In genomic region chr12:117853316-117853715, GRCm38 (mm10) we compare ENCODE assay signal across 9 mouse cellular contexts. TPM values are rescaled to one million over a fixed set of nuclear protein-coding genes. Genes with fewer than 3 reads are reported as not detected.
A peak's percentile ranks its signal among the peaks of the same experiment; 100 is the strongest.
DNase-seq lines count a peak whose midpoint lies in the region; ATAC-seq and TF ChIP-seq lines count a peak whose summit lies in the region.
"Had no signal": no experiment of that assay in that cellular context is flagged by ENCODE, and none has a peak within 500 bp of the region (broad histone marks: within the 10 kb centered on the region; RNA-seq: fewer than 3 reads in every experiment).

No protein-coding gene starts in this region.

- no peak overlapping the region for H3K9ac ChIP-seq in forebrain, embryonic 14.5 days (ENCODE audit: low read length)
- H3K9ac ChIP-seq in limb, embryonic 13.5 days = no peak overlapping the region
- H3K9ac ChIP-seq in stomach, embryonic 14.5 days (replicated peaks; ENCODE audit: low read depth, low read length) = no peak overlapping the region
- H3K9ac ChIP-seq: limb, embryonic 15.5 days had no signal

- H3K9me3 ChIP-seq in forebrain, embryonic 14.5 days (replicated peaks; ENCODE audit: control insufficient read depth, low read length) = no peaks in the 10 kb centered on the region
- H3K9me3 ChIP-seq in limb, embryonic 13.5 days = no peaks in the 10 kb centered on the region
- H3K9me3 ChIP-seq in stomach, embryonic 14.5 days (ENCODE audit: control insufficient read depth, low read depth, low read length) = no peaks in the 10 kb centered on the region
- H3K9me3 ChIP-seq: limb, embryonic 15.5 days had no signal

- H3K27me3 ChIP-seq in forebrain, embryonic 14.5 days (replicated peaks; ENCODE audit: control insufficient read depth, insufficient read depth, low read length) = no peaks in the 10 kb centered on the region
- no peaks in the 10 kb centered on the region for H3K27me3 ChIP-seq in kidney, adult 2 months (replicated peaks; ENCODE audit: control insufficient read depth, insufficient read depth, low read length)
- H3K27me3 ChIP-seq in limb, embryonic 13.5 days = no peaks in the 10 kb centered on the region
- H3K27me3 ChIP-seq in stomach, embryonic 14.5 days (ENCODE audit: control insufficient read depth, insufficient read depth, low read length) = no peaks in the 10 kb centered on the region
- H3K27me3 ChIP-seq: limb, embryonic 15.5 days had no signal

- TF ChIP-seq CTCF in gastrocnemius, adult 2 months (IDR thresholded peaks at IDR 0.05) = peak; percentile 95
- peak; percentile 96 for TF ChIP-seq CTCF in brain, embryonic 14.5 days (IDR thresholded peaks at IDR 0.05; ENCODE audit: borderline replicate concordance, extremely low read depth, insufficient read depth, insufficient read length)
- TF ChIP-seq CTCF in kidney, adult 2 months (conservative IDR thresholded peaks at IDR 0.05; ENCODE audit: insufficient read depth, insufficient read length, low read depth, low read length) = peak; percentile 90

- H3K4me2 ChIP-seq in forebrain, embryonic 14.5 days (ENCODE audit: low read length) = no peak overlapping the region
- H3K4me2 ChIP-seq in limb, embryonic 13.5 days (replicated peaks) = no peak overlapping the region
- no peak overlapping the region for H3K4me2 ChIP-seq in stomach, embryonic 14.5 days (replicated peaks; ENCODE audit: low read depth, low read length)
- H3K4me2 ChIP-seq: limb, embryonic 15.5 days had no signal

- intact Hi-C loops in gastrocnemius, adult 2 months (cut with DNase I) = loop anchor here (1.0 kb wide), 1 partner anchor 33 kb away; no protein-coding TSS in a partner anchor

- DNase-seq in gastrocnemius, adult 2 months = peak; percentile 51
- DNase-seq in gastrocnemius, postnatal 25 days = no peak
- DNase-seq in brain, embryonic 14.5 days (ENCODE audit: low read depth) = peak; percentile 77
- DNase-seq in forebrain, embryonic 14.5 days (ENCODE audit: low spot score) = peak; percentile 70
- DNase-seq in kidney, adult 2 months = peak; percentile 46
- peak; percentile 70 for DNase-seq in naive thymus-derived CD4-positive, alpha-beta T cell, adult 2 months (ENCODE audit: low read depth)

- 26% methylated on average over 6 of the region's 6 CpGs for WGBS in forebrain, embryonic 14.5 days
- WGBS in kidney, adult 2 months = 22% methylated on average over 6 of the region's 6 CpGs
- 32% methylated on average over 6 of the region's 6 CpGs for WGBS in limb, embryonic 13.5 days
- WGBS in stomach, embryonic 14.5 days = 23% methylated on average over 6 of the region's 6 CpGs

- no peaks in the 10 kb centered on the region for H3K36me3 ChIP-seq in forebrain, embryonic 14.5 days (ENCODE audit: control insufficient read depth, insufficient read depth, low read length)
- H3K36me3 ChIP-seq in kidney, adult 2 months (ENCODE audit: control insufficient read depth, insufficient read depth, low read length) = no peaks in the 10 kb centered on the region
- peaks cover 4% of the 10 kb centered on the region; the same call in 1 of the 2 replicates for H3K36me3 ChIP-seq in limb, embryonic 13.5 days
- no peaks in the 10 kb centered on the region; the same call in 1 of the 2 replicates for H3K36me3 ChIP-seq in stomach, embryonic 14.5 days (ENCODE audit: control insufficient read depth, insufficient read depth, low read length)
- H3K36me3 ChIP-seq: limb, embryonic 15.5 days had no signal

- ATAC-seq in forebrain, embryonic 14.5 days = peak; percentile 57
- ATAC-seq in limb, embryonic 13.5 days (ENCODE audit: low FRiP score, low read depth) = peak; percentile 51; the same call in 1 of the 2 replicates
- peak; percentile 42; the same call in 1 of the 2 replicates for ATAC-seq in stomach, embryonic 14.5 days (ENCODE audit: insufficient number of reproducible peaks, insufficient read depth, low FRiP score, low read depth)

- no peak overlapping the region for H3K27ac ChIP-seq in gastrocnemius, adult 2 months
- no peak overlapping the region for H3K27ac ChIP-seq in forebrain, embryonic 14.5 days (ENCODE audit: low read depth, low read length)
- H3K27ac ChIP-seq in kidney, adult 2 months (ENCODE audit: insufficient read depth, low read depth, low read length) = no peak overlapping the region
- no peak overlapping the region for H3K27ac ChIP-seq in limb, embryonic 13.5 days
- no peak overlapping the region for H3K27ac ChIP-seq in stomach, embryonic 14.5 days (ENCODE audit: low read length)
- H3K27ac ChIP-seq: limb, embryonic 15.5 days had no signal

- H3K4me1 ChIP-seq in forebrain, embryonic 14.5 days (ENCODE audit: control insufficient read depth, insufficient read depth, low read length) = no peaks in the 10 kb centered on the region; the same call in 1 of the 2 replicates
- H3K4me1 ChIP-seq in kidney, adult 2 months (ENCODE audit: control insufficient read depth, insufficient read depth, low read length) = no peaks in the 10 kb centered on the region
- H3K4me1 ChIP-seq in limb, embryonic 13.5 days = 0 out of 2 replicates have a peak, but pooled peaks cover 12% of the 10 kb centered on the region
- no peaks in the 10 kb centered on the region for H3K4me1 ChIP-seq in stomach, embryonic 14.5 days (ENCODE audit: control insufficient read depth, insufficient read depth, low read length)

- H3K4me3 ChIP-seq in gastrocnemius, adult 2 months = no peak overlapping the region
- no peak overlapping the region for H3K4me3 ChIP-seq in forebrain, embryonic 14.5 days (ENCODE audit: low read depth, low read length)
- H3K4me3 ChIP-seq in kidney, adult 2 months (ENCODE audit: insufficient read depth, low read depth, low read length) = no peak overlapping the region
- H3K4me3 ChIP-seq in limb, embryonic 13.5 days = no peak overlapping the region
- H3K4me3 ChIP-seq in stomach, embryonic 14.5 days (ENCODE audit: low read depth, low read length) = no peak overlapping the region
- H3K4me3 ChIP-seq: limb, embryonic 15.5 days had no signal

- no peak for TF ChIP-seq POLR2A in brain, embryonic 14.5 days (IDR thresholded peaks at IDR 0.05; ENCODE audit: borderline replicate concordance, extremely low read depth, insufficient read depth, insufficient read length, poor library complexity, severe bottlenecking)
- TF ChIP-seq POLR2A in kidney, adult 2 months (IDR thresholded peaks at IDR 0.05; ENCODE audit: low read depth, low read length) = no peak

RNA-seq across cellular contexts. Expression of gene Cdca7l, which starts 49.2 kb away (rescaled TPM):
- not detected for total RNA-seq in gastrocnemius, adult 2 months (2021)
- total RNA-seq in gastrocnemius, postnatal 25 days (2021) = under 1 TPM in 1 of 2 experiments, not detected in 1; 0.56 TPM
- polyA plus RNA-seq in brain, embryonic 14.5 days (2012; rRNA removed) = 5.6 and 6.9 TPM in 2 replicates
- 11.1 and 12.6 TPM in 2 replicates for polyA plus RNA-seq in forebrain, embryonic 14.5 days (2014; fragmentation: Nextera tagmentation; extraction: Ambion mirVana)
- 2.0 and 2.5 TPM in 2 replicates for polyA plus RNA-seq in kidney, adult 2 months (2012; rRNA removed)
- polyA plus RNA-seq in limb, embryonic 13.5 days (2015; fragmentation: Nextera tagmentation; extraction: Ambion mirVana) = 32.4 and 32.7 TPM in 2 replicates
- polyA plus RNA-seq in stomach, embryonic 14.5 days (2014; fragmentation: Nextera tagmentation; extraction: Ambion mirVana) = 49.0 and 51.1 TPM in 2 replicates
